Mouse (Mus musculus): ENCODE measurements around the gene Glipr1l2.
"Not testable (repeated sequence)": the region's sequence is repeated elsewhere in the genome, so short reads cannot be mapped to it uniquely, and the experiment has no call there.

Gene Glipr1l2

DNA sequence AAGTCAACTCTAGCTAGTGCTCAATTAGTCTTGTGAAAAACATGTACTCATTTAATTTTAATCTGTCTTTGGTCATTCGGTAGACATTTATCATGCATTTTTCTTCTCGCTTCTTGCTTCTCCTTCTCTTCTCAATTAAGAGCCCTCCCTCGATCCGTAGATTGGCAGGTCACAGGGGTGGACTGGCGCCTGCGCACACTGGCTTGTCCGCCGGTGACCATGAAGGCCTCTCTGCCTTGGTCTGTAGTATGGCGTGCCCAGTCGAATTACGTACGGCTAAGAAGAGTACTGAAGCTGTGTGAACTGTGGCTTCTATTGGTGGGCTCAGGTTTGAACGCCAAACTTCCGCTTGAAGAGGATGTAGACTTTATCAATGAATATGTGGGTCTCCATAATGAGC is at the start of gene Glipr1l2:
Gene Glipr1l2 (plus strand): TSS at position 198 of the 400 bp plus-strand sequence.
- CTCF ChIA-PET: no interaction called here

DNA sequence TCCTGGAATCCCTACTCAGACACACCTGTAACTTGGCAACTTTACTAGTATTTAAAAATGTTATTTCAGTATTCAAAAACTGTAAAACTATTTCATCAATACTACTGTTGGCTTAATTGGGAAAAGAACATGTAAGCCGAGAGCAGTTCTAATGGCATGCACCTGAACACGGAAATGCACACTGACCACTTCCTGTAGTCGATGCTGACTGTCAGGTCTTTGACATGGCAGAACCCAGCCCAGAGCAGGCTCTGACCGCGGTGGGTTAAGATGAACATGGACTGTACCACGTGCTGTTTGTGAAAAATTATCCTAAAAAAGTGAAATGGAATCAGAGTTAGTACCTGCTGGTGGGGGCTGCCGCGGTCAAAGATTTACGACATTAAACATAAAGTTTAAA is 39.6 kb upstream of the Glipr1l2 start:
- CTCF ChIA-PET: not testable (repeated sequence)

DNA sequence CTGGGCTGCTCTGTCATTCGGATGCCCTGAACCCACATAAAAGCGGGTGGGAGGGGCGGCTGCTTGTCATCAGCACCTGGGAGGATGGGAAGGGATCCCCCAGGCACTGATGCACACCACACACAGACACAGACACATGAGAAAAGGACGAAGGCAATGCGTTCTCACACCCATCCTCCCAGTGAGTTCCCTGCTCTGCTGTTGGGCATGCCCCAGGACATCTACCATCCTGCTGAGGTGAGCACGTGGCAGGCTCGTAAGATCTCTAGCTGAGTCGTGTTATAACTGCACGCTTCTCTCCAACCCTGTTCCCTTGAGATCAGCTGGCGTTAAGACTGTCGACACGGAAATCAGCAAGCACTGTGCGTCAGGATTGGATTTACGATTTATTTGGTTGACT is 38.9 kb upstream of the Glipr1l2 start:
- CTCF ChIA-PET: not testable (repeated sequence)

DNA sequence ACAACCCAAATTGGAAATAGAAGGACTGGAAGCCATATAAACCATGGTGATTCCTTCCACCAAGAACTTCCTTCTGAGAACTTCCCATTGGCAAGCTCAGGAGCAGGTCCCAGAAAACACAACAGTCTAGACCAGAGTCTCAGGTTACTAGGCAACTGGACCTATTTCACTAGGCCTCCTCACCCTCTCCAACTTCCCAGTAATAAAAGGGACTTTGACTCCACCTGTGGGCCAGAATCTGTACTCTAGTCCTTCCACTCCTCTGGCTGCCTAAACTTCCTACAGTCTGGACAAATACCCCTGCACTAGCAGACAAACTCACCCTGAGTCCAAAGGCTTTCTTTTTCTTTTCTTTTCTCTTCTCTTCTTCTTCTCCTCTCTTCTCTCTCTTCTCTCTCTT is 31.9 kb upstream of the Glipr1l2 start:
- CTCF ChIA-PET: interaction anchor here (0.6 kb wide), 1 partner anchor 904 kb away, joined by 3 read pairs; no protein-coding TSS in a partner anchor

DNA sequence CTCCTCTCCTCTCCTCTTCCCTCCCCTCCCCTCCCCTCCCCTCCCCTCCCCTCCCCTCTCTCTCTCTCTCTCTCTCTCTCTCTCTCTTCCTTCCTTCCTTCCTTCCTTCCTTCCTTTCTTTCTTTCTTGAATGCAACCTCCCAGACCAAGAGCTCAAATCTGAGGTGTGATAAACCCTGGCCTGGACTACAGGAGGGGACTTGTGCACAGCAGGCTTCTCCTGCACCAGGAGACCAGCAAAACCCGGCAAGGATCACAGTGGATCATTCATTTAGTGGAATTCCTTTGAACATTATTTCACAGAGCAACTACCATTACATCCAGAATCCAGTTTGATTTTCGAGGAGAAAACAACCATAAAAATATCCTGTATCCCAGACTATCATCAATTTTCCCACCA is 31.2 kb upstream of the Glipr1l2 start:
- CTCF ChIA-PET: interaction anchor here (0.6 kb wide), 1 partner anchor 39 kb away, joined by 3 read pairs; no protein-coding TSS in a partner anchor

DNA sequence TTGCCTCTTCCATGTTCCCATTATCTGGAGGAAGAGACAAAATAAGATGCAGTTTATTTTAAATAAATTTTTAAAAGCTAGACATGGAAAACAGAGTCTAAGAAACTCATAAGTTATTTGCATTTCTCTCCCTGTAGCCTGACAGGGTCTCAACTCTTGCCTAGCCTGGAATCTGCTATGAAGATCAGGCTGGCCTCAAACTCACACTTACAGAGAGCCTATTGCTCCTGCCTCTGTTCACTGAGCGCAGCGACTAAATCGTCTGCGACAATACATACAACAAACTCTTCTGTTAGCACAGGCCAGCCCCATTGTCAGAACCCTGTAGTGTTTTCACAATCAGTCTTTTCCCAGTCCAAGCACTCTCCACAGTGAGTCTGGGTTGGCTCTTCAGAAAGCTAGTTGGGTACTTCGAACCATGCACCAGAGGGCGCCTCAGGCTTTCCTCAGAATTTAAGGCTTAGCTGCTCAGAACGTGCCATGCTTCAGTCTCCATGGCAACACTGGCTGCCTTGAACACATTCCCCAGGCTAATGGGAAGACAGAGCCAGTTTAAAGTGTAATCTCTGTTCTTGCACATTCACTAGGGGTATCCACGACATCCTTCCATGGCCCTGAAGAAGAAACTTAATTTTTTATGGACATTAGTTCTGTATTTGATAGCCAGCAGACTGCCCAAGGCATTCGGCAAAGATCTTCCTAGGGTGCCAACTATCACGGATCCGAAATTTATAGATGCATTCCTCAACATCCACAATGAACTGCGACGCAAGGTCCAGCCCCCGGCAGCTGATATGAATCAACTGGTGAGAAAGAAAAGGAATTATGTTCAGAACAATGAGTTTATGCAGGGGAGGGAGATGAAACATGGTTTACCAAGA is 23.2 kb upstream of the Glipr1l2 start, which contains the start of gene Glipr1l1:
Gene Glipr1l1 (plus strand): TSS at position 488 of the 881 bp plus-strand sequence.
- CTCF ChIA-PET: no interaction called here

DNA sequence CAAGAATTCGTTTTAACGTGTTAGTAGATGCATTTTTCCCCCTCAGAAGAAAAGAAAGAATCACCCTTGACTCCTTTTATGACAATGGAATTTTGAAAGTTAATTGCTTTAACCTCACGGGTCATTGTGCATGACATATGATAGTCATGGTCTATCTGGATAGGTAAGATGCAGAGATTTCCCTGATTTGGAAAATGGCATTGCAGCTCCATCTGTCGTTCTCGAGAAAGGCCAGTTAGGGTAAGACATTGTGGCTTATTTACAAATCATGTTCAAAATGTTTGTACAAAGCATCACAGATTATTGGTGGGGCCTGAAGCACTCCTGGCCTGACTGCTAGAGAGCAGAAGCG is 22.6 kb upstream of the Glipr1l2 start:
- CTCF ChIA-PET: not testable (repeated sequence)

DNA sequence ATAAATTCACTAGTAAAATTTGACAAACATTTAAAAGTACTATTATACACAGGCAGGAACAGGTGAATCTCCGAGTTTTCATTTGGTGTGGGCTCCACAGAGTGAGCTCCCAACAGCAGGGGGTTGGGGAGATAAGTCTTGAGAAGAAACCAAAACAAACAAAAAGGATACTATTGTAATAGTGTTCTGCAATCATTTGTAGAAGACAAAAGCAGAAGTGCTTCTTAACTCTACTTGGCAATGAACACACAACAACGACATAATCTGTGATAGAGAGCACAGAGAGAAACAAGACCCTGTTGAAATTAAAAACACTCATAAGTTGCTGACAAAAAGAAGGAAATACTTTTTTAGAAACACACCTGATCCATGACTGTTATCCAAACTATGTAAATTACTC is 3.1 kb upstream of the Glipr1l2 start:
- CTCF ChIA-PET: no interaction called here

DNA sequence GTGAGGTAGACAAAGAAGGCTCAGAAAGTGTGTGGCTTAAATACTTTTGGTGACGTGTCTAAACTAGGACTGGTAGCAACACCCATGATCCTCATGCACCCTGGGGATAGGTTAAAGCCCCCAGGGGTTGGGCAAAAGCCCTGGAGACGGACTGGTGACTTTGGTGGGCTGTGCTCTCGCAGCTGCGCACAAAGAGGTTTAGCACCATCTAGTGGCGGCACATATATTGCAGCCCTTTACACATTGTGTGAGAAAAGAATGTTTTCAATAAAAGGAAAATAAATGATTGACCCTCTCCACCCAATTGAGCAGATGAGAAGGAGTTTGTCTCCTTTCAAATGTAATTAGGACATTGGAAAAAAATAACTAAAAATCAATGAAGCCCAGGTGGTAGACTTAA is 22.6 kb downstream of the Glipr1l2 start:
- CTCF ChIA-PET: interaction anchor here (0.6 to 0.9 kb wide), 3 partner anchors 128 to 337 kb away, joined by 3 to 5 read pairs (median 5); no protein-coding TSS in a partner anchor

DNA sequence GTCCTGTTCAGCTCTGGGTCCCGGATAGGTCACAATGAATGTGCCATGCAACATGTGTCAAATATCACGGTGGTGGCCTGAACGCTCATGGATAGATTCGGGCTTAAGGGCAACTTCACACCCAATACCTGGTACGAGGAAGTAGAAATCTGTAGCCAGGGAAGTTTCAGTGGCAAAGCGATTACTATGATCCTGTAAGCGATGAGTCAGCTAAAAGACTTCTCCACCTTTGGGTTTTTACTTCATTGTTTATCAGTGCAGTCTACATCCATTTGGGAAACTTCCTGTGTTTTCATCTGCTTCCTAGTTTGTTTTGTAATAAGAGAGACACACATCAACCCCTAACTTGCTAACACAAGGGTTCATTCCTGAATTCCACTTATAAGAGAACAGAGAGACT is 27.2 kb downstream of the Glipr1l2 start:
- CTCF ChIA-PET: interaction anchor here (0.5 kb wide), 1 partner anchor 1227 kb away, joined by 3 read pairs; no protein-coding TSS in a partner anchor

DNA sequence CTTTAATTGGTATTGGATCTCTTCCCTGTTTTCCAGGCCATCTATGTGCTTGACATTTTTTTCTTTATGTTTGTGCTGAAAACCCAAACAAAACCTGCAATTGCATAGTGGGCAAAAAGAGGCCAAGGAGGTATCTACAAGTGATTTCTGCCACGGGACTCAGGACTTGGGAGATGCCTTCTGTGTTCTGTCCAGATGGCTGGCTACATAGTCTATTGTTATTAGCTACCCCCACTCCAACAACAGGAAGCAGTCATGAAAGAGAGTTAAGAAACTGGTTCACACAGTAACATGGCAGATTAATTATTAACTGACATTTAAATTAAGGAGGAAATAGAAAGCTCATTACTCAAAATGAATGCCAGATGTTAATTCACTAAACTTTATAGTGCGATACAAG is 41.9 kb downstream of the Glipr1l2 start:
- CTCF ChIA-PET: not testable (repeated sequence)

DNA sequence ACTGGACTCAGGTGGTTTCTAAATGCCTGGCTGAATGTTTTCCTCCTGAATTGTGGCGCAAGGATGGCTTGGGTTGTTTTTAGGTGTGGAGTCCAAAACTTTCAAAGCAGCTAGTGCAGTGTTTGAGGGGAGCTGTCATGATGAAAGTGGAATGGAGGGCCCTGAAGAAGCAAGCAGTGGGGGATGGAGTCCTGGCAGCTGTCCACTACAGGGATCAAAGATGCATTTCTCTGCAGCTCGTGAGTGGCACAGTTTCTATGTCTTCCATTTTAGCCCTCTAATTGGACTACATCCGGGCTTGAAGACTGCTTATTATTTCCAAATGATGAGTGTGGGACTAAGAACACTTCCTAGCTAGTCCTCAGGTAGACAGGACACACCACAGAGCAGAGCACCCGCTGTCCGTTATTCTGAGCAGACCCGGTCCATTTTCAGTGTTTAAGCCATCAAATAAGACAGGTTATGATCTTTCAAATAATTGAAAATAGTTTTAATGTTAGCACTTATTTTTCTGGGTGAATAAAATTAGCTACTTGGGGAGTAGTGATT is 44.6 kb downstream of the Glipr1l2 start:
- CTCF ChIA-PET: not testable (repeated sequence)

DNA sequence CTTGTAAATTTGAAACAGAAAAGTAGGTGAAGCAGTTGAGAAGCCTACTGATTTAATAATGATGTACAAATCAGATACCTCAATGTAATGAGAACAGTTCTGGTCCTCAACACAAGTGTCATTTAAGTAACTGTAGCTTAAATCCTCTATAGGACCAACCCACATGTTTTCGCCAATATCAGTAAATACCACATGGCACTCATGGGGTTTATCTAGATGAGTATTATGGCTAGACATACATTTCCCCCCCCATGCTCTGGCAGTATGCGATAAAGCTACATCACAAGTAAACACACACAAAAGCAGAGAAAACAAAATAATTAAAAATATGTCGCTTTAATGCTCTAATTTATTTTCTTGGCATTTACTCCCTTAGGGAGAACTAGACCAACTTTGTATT is 49.0 kb downstream of the Glipr1l2 start:
- CTCF ChIA-PET: interaction anchor here (0.7 kb wide), 1 partner anchor 280 kb away, joined by 3 read pairs; no protein-coding TSS in a partner anchor

DNA sequence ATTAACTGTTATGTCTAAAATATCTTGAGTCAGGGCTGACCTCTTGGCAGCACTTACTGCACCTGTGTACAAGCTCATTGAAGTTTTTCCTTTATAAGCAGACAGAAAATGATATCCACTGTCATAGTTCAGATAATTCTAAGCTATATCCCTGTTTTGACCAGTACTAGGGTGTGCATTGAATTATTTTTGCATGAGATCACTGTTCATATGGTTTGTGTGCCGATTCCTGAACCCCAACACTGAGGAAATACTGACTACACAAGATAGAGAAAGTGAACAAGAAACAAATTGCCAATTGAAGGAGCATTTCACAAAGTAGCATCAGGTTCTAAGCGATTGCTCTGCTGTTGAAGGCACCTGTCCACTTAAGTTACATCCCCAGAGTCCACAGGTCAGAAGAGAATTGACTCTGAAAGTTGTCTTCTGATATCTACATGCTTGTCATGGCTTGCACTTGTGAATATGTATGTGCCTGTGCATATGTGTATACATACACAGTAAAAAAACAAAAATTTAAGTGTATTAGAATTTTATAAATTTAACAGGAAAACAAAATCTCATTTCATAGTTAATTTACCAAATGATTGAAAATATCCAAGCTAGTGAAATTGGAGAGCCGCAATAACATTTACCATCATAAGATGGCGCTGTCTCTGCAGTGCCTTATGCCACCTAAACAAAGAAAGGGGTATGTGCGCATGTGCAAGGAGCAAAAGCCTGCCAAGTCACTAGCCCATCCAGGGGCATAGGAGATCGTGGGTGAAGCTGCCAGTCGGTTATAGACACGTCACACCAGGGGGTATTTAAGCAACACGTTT is 55.1 kb downstream of the Glipr1l2 start:
- CTCF ChIA-PET: interaction anchor here (0.7 kb wide), 1 partner anchor 18 kb away, joined by 10 read pairs; no protein-coding TSS in a partner anchor

DNA sequence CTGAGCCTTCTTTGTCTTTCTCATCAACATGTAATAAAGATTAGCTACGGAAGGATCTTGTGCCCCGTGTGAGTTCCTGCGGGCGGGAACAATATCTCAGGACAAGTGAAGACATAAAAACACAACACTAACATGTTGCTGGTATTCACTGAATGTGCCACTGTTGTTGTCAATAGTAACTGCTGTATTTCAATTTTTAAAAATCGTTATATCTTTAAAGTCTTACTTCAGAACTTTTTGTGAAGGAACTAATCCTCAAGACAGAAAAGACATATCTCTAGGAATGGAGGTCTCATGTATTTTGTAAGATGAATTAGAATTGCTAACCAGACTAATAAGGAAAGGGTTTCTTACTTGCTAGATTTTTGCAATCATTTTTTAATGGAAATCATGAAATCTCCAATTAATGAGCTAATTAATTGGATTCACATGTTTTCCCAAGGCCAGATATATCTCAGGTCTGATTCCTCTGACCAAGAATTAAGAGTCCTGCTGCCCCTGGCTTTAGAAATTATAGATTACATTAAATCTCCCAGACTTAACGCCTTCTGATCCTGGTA is 55.8 kb downstream of the Glipr1l2 start:
- CTCF ChIA-PET: no interaction called here

DNA sequence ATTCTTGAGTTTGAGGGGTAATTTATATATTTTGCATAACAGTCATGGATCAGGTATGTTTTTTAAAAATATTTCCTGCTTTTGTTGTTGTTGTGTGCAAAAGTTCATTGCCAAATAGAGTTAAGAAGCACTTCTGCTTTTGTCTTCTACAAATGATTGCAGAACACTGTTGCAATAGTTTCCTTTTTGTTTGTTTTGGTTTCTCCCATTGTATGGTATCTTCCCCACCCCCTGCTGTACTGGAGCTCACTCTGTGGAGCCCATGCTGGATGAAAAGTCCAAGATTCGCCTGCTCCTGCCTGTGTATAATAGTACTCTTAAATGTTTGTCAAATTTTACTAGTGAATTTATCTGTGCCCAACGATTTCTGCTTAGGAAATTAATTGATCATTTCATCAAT is 56.7 kb downstream of the Glipr1l2 start:
- CTCF ChIA-PET: no interaction called here
